Mouse (Mus musculus) liver, embryonic 14.5 days (tissue): ENCODE measurements around the gene Stag1.

ENCODE experiments used
- CTCF ChIP-seq: IDR thresholded peaks from 2 replicates; pipeline ENCODE4 v1.5.1; 2016; ENCODE audit warnings: antibody characterized with exemption, low read depth, control low read depth
- EP300 ChIP-seq: IDR thresholded peaks from 2 replicates; pipeline ENCODE4 v1.6.1; 2016; ENCODE audit warnings: antibody characterized with exemption, low read depth

- TF ChIP-seq CTCF (no peak), EP300 (no peak)
Observed at GRCm38 (mm10) chr9:100987006-100987405, 389.4 kb downstream of the Stag1 start.
